8 mouse cellular contexts compared by ENCODE assay signal in genomic region chr2:105399085-105399891, GRCm38 (mm10). TPM values are rescaled to one million over a fixed set of nuclear protein-coding genes. Genes with fewer than 3 reads are reported as not detected.
A peak's percentile ranks its signal among the peaks of the same experiment; 100 is the strongest.
DNase-seq lines count a peak whose midpoint lies in the region.

TSS of gene Rcn1 (minus strand) at chr2:105399319.

- peak; percentile 95 for DNase-seq in NIH3T3 (ENCODE audit: low read depth)
- DNase-seq in cerebellum, adult 9-11 months, result peak; percentile 9
- DNase-seq in frontal cortex, adult 2 months (ENCODE audit: extremely low spot score in 1 of 2, low spot score in 1 of 2), result peak in 1 of 2 experiments; percentile 41
- peak; percentile 86 for DNase-seq in hindbrain, embryonic 10.5 days (ENCODE audit: low spot score)
- peak; percentile 45 to 67 for DNase-seq in layer of hippocampus, postnatal 10 days (ENCODE audit: low spot score in 2 of 2)
- peak; percentile 77 for DNase-seq in lung, postnatal 25 days (ENCODE audit: low spot score)
- peak; percentile 90 for DNase-seq in retina, postnatal 1 day
- peak; percentile 68 to 72 for DNase-seq in urinary bladder, adult 18-20 months (ENCODE audit: low spot score in 2 of 2)

- peaks cover 17% of the 10 kb centered on the region for H3K27me3 ChIP-seq in hindbrain, embryonic 10.5 days (ENCODE audit: insufficient read depth, poor library complexity, severe bottlenecking)

- H3K9me3 ChIP-seq in hindbrain, embryonic 10.5 days, result no peaks in the 10 kb centered on the region

- H3K4me1 ChIP-seq in hindbrain, embryonic 10.5 days (replicated peaks), result peaks cover 36% of the 10 kb centered on the region

- 1% methylated on average over 57 of the region's 57 CpGs for WGBS in hindbrain, embryonic 10.5 days

- peak within 1 kb of the TSS; percentile 97 for H3K27ac ChIP-seq in hindbrain, embryonic 10.5 days

- peaks cover 14% of the 10 kb centered on the region for H3K36me3 ChIP-seq in hindbrain, embryonic 10.5 days

- peak within 1 kb of the TSS; percentile 84 for H3K4me3 ChIP-seq in hindbrain, embryonic 10.5 days

RNA-seq across cellular contexts. Expression of gene Rcn1, which starts in this region (rescaled TPM):
- 16.8 and 18.8 TPM in 2 replicates for polyA plus RNA-seq in frontal cortex, adult 2 months (2012; rRNA removed)
- polyA plus RNA-seq in hindbrain, embryonic 10.5 days (2016; fragmentation: Nextera tagmentation; extraction: Ambion mirVana), result 100 and 111 TPM in 2 replicates
- 10 to 100 TPM; 32.1 to 35.2 TPM for total RNA-seq in layer of hippocampus, postnatal 10 days (2021)
